Mouse (Mus musculus): Measurements from ENCODE around the gene Btg4.

The Btg4 gene

DNA sequence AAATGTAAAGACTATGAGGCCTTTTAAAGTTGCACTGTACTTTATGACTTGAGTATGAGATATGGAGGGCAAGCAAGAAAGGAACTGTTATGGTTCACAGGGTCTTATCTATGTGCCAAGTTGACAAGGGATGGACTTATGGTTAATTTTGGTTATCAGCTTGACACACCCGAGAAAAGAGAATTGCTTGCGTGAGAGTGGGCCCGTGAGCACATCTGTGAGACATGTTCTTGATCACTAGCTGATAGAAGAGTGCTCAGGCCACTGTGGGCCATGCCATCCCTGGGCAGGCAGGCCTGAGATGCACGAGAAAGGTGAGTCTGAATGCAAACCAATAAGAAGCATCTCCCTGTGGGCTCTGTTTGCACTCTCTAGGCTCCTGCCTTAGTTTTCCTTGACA, 76.7 kb downstream of the Btg4 start:
- TF ChIP-seq GATA4 (IDR thresholded peaks at IDR 0.05; ENCODE audit: insufficient replicate concordance, low read length): no peak

DNA sequence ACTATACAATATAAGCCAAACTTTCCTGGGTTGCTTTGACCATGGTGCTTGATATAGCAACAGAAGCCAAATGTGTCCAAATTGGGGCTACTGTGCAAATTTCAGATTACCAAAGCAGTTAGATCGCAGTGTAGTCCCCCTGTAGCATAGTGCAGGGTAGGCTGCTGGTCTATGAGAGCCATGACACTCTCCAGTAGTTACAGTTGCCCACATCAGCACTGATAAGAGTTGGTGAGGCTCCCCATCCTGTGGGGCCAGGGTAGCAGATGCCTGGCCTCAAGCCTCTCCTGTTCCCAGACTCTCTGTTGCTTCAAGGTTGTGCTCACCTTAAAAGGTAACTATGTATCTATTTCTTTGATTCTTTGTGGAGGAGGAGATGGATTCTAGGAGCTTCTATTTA, 77.1 kb downstream of the Btg4 start:
- no peak for TF ChIP-seq GATA4 (IDR thresholded peaks at IDR 0.05; ENCODE audit: insufficient replicate concordance, low read length)

DNA sequence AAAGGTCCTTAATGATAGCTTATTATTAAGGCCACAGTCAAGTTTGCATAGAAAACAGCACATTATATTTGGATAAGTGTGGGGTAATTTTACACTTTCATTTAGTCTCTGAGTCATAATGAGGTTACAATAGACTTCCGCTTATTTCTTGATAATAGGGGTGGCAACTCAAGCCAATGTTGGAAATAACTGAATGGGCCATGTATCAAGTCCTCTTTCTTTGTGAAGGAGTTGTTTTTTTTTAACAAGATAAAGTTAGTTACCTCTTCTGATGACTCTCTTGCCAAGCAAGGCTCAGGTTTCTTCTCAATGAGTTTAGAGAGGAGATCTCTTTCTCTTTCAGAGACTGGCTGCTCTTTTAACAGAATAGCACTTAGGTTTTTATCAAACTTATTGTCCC, 77.6 kb downstream of the Btg4 start:
- TF ChIP-seq GATA4 (IDR thresholded peaks at IDR 0.05; ENCODE audit: insufficient replicate concordance, low read length): no peak

DNA sequence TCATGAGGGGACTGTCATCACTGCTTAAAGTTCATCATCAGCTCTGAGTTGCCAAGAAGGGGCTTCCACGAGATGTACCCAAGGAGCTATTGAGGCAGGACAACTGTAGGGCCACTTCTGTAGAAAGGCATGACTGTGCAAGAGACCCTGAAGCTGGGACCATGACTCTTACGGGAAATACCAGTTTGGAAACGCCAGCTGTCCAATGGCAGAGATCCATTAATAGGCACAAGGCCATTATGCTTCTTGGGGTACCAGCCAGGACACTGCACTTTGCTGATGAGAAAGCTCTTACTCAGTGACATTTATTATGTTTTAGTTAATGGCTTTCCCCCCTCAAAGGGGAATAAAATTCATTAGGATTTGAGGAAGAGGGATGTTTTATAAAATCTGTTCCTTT, 80.0 kb downstream of the Btg4 start:
- no peak for TF ChIP-seq GATA4 (IDR thresholded peaks at IDR 0.05; ENCODE audit: insufficient replicate concordance, low read length)

DNA sequence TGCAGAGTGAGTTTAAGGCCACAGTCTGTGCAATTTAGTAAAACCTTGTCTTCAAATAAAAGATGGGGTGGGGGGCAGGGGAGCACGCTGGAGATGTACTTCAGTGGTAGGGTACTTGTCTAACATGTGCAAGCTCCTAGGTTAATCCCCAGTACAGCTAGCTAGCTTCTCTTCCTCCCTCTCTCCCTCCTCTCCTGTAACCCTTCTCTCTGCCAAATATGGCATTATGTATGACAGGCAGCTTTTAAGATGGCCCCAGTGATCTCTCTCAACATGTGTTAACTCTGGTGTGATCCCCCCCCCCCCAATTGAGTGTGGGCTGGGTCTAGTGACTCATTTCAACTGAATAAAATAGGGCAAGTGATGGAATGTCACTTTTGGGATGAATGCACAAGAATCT, 82.7 kb downstream of the Btg4 start:
- no peak for TF ChIP-seq GATA4 (IDR thresholded peaks at IDR 0.05; ENCODE audit: insufficient replicate concordance, low read length)

DNA sequence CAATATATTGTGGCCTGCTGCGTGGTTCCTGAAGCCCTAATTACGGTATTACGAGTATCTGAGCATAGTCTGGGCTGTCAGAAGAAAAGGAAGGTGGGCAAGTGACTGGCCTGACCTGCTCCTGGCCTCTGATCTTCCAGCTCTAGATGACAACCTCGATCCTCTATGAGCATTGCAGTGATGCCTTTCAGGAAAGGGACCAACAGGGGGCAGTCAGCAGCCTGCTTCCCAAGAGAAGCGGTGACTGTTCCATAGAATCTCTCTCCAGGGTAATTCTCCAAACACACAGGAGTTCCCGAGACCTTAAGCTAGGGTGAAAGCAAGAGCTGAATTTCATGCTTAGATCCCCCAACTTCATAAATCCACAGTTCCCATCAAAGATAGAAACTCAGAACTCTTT, 83.5 kb downstream of the Btg4 start:
- no peak for TF ChIP-seq GATA4 (IDR thresholded peaks at IDR 0.05; ENCODE audit: insufficient replicate concordance, low read length)

DNA sequence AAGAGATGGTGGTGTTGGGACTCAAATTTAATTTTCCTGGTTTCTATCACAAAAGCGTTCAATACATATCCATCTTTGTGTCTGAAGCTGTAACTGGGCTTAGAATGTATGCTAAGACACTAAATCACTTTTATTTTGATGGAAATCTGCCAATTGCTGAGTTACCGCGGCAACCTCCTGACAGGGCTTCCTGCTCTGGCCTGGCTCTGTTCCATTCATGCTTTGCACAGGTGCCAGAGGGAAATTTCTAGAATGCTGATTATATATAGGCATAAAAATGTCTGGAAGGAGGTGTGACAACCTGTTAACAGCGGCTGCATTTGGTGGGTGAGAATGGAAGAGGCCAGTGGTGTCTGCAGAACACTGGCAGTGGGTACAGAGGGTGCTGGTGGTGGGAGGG, 85.8 kb downstream of the Btg4 start:
- TF ChIP-seq GATA4 (IDR thresholded peaks at IDR 0.05; ENCODE audit: insufficient replicate concordance, low read length): no peak

DNA sequence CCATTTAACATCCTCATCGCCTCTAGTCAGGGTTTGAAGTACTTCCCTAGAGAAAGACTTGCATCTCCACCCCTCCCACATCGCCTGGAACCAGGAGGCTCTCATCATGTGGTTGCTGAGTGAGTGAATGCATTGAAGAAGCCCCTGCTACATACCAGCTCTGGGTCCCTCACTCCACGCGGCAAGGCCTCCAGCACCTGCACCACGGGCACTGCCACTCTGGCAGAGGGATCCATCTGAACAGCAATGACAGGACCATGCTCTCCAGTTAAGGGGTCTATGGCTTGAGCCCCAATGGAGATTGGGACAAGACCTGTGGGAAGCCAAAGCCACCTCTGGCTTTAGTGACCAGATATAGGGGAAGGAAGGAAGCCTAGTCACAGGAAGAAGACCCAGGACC, 86.6 kb downstream of the Btg4 start:
- TF ChIP-seq GATA4 (IDR thresholded peaks at IDR 0.05; ENCODE audit: insufficient replicate concordance, low read length): no peak

DNA sequence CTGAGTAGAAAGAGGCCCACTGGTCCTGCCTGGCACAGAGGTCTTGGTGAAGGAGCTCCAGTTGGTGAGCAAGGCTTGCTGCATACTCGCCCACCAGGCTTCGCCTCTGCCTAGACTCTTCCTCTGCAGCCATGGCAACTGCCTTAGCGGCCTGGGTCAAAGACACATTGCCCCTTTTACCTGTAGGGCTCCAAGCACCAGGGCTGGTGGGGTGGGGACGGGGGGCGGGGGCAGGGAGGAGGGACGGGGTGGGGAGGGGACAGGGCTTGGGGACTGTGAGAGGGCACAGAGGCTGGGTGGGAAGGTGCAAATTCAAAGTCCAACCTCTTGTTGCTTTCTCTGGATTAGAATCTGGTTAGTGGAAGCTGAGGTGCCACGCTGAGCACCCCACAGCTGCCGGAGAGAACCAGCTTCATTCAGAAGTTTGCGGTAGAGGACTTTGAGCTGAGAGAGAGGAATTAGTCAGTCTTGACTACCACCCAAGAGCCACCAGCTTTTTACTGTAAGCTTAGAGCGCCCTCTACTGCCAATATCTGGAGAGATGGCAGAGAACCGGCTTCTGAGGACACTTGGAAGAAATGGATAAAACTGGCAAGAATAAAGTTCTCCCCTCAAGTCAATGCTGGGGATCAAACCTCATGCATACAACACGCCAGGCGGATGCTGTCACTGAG, 91.5 kb downstream of the Btg4 start:
- TF ChIP-seq GATA4 (IDR thresholded peaks at IDR 0.05; ENCODE audit: insufficient replicate concordance, low read length): no peak

DNA sequence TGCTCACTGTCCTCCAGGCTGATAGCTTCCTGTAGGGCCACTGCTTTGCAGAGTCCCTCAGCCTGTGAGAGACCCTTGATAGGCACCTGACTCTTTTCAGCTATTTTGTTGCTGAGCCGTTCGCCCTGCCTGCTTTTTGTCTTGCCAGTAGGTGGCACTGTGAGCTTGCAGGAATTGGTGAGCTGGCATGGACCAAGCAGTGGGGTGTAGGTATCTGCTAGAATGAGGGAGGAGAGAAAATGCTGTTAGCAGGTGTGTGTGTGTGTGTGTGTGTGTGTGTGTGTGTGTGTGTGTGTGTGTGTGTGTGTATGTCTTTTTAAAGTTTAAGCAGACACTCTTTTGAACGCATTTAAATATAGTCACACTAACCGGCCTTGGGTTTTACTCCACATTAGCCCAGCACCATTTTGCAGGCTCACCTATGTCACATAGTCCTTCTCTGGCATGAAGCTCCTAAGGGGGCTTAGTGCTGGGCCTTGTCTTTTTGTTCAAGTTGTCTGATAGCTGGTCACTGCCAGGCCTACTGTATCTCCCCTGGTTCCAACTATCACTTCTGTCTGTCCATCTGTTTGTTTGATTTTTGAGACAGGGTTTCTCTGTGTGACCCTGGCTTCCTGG, 101.2 kb downstream of the Btg4 start:
- no peak for TF ChIP-seq GATA4 (IDR thresholded peaks at IDR 0.05; ENCODE audit: insufficient replicate concordance, low read length)

DNA sequence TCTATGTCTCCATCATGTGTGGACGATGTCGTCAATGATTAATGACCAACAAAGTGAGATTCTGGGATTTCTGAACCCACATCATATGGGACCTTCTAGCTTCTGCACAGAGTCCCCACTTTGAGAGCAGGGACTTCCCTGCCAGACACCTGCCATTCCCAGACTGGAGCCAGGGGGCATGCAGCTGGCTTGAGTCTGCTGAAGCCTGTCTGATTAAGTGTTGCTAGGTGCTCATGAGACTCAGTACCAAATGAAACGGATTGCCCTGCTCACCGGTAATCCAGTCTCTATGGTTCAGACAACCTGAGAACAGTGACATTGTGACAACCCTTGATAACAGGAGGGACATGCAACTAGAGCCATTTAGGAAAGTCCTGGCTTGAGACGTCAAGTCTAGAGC, 103.3 kb downstream of the Btg4 start:
- no peak for TF ChIP-seq GATA4 (IDR thresholded peaks at IDR 0.05; ENCODE audit: insufficient replicate concordance, low read length)

DNA sequence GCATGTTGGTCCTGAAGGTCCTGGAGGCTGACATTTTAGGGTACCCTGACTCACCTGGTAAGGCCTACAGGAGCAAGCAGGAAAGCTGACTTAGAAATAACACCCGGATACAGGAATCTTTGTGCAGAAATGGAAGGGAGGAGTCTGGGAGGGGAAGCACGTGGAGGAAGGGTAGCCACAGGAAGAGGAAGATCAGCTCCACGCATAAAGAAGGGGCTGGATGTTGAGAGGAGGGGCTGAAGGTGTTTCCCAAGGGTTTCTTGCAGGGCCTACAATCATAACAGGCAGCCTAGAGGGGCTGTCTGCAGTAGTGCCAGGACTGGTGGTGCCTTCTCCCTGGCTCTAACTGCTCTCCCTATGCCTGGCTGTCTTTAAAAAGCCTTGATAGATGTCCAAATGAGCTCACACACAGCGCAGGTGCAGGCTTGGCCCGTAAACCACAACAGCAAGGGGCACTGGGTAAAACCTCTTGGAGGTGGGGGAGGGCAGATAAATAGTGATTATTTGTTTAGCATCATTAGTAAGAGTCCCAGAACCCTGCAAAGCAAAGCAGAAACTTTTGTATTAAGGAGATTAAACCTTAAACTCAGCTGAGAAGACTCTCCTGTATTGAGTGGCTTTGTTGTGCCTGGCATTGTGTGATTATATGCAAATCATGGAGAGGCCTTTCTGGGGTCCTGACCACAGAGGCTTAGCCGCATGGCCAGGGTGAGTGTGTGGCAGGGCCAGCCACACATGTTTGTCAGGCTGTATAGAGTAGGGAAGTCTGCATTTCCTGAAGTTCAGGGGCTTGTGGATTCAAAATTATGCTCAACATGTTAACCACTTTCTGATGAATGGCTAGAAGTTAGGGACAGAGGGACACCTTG, 104.8 kb downstream of the Btg4 start, which contains the start of gene Gm32742:
Gm32742 (minus strand) TSS at position 206 of the 869 bp plus-strand sequence.
- no peak for TF ChIP-seq GATA4 (IDR thresholded peaks at IDR 0.05; ENCODE audit: insufficient replicate concordance, low read length)

DNA sequence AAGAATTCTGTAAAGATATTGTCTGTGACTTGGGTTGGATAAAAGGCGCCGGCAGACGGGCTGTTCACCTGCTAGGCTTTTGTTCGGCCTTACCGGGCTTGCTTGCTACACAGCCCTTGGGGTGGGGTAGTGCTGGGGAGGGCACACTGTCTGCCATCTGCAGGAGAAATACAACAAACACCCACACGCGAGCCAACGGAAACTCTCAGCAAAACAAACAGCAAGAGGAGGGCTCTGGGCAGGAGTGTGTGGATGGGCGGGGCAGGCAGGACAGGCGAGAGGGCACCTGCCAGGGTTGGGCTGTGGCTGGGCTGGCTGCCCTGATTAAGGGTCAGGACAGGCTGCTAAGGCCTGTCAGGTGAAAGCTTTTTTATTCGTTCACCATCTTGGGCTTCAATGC, 107.3 kb downstream of the Btg4 start:
- TF ChIP-seq GATA4 (IDR thresholded peaks at IDR 0.05; ENCODE audit: insufficient replicate concordance, low read length): no peak

DNA sequence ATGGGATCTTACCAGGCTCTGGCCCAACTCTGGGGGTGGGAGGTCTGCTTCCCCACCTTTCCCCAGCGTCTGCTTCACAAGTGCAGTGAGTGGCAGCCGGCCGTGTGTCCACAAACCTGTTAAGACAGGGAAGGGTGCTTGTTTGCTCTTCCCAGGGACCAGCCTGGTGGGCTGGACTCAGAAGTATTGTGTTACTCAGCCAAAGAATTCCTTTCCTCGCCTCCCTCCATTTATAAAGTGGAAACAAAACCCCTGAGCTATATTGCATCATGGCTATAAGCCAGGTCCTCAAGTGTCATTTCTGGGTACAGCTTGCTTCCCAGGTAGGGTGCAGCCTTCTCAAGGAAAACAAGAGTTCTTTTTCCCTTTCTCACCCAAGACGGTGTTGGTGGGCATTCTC, 108.0 kb downstream of the Btg4 start:
- TF ChIP-seq GATA4 (IDR thresholded peaks at IDR 0.05; ENCODE audit: insufficient replicate concordance, low read length): no peak

DNA sequence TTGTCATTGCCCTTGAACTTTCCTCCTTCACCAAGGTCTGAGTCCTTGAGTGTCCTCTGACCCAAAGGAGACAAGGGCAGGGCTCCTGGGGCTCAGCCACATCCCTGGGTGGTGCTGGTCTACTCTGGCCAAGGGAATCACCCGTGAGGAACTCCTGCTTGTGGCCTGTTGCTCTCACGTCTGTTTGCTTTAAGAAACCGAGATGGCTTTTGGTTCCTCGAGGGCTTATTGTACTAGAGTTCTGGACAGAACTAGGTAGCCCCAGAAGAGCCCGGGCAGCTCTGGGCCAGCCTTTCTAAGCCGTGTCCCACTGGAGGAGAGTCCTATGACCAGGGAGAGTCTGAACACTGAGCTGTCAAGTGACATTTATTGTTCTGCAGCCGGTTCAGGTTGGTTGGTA, 108.4 kb downstream of the Btg4 start:
- TF ChIP-seq GATA4 (IDR thresholded peaks at IDR 0.05; ENCODE audit: insufficient replicate concordance, low read length): no peak

Measured in liver, adult (tissue).